Mouse (Mus musculus) forebrain, embryonic 11.5 days (tissue): ENCODE data around the gene Rimbp3. TPM values are rescaled to one million over a fixed set of nuclear protein-coding genes. Genes with fewer than 3 reads are reported as not detected.
"Not testable (repeated sequence)": the region's sequence is repeated elsewhere in the genome, so short reads cannot be mapped to it uniquely, and the experiment has no call there.

Experiments
- ATAC-seq: fragments of 200-750 bp; cut with Nextera tagmentation; replicated peaks from 2 replicates; pipeline ENCODE4 v1.8.0; 2017; ENCODE audit warnings: moderate TSS enrichment; ENCODE audit not compliant: low FRiP score
- DNase-seq: peaks from one replicate; pipeline ENCODE4 v3.0.0-alpha.2; 2017; ENCODE audit warnings: low spot score
- H3K27ac ChIP-seq: fragments of 300-500 bp; sonication (generic); 2 replicates; pipeline ENCODE4 v1.5.1; 2014; ENCODE audit warnings: low read depth, low read length
- H3K27me3 ChIP-seq: fragments of 300-500 bp; sonication (generic); 2 replicates; pipeline ENCODE4 v1.6.1; 2014; ENCODE audit warnings: mild to moderate bottlenecking, low read length, mixed read lengths; ENCODE audit not compliant: control insufficient read depth, insufficient read depth
- H3K36me3 ChIP-seq: fragments of 300-500 bp; sonication (generic); 2 replicates; pipeline ENCODE4 v1.6.1; 2014; ENCODE audit warnings: mild to moderate bottlenecking, low read length, moderate library complexity, mixed read lengths; ENCODE audit not compliant: control insufficient read depth, insufficient read depth
- H3K4me1 ChIP-seq: fragments of 300-500 bp; sonication (generic); replicated peaks from 2 replicates; pipeline ENCODE4 v1.6.1; 2014; ENCODE audit warnings: low read length, mixed read lengths; ENCODE audit not compliant: control insufficient read depth, insufficient read depth
- H3K4me2 ChIP-seq: fragments of 300-500 bp; sonication (generic); 2 replicates; pipeline ENCODE4 v1.6.1; 2014; ENCODE audit warnings: low read depth, mild to moderate bottlenecking, low read length, moderate library complexity, mixed read lengths; ENCODE audit not compliant: severe bottlenecking
- H3K4me3 ChIP-seq: fragments of 300-500 bp; sonication (generic); 2 replicates; pipeline ENCODE4 v1.5.1; 2014; ENCODE audit warnings: low read depth, low read length
- H3K9ac ChIP-seq: fragments of 300-500 bp; sonication (generic); 2 replicates; pipeline ENCODE4 v1.6.1; 2014; ENCODE audit warnings: low read length
- H3K9me3 ChIP-seq: fragments of 300-500 bp; sonication (generic); 2 replicates; pipeline ENCODE4 v1.6.1; 2016; ENCODE audit warnings: low read length, mixed read lengths; ENCODE audit not compliant: control insufficient read depth
- WGBS: fragments of 180-500 bp; shearing (Covaris S2); extraction: QIAGEN DNeasy Blood & Tissue Kit; methylation state at CpG from one replicate; pipeline ENCODE4 v1.1.7; 2014; 5-methylcytosine and 5-hydroxymethylcytosine counted together
- polyA plus RNA-seq: library from polyadenylated mRNA; unstranded; fragments of >200 nt; fragmentation: Nextera tagmentation; extraction: Ambion mirVana; gene quantifications from 2 replicates; pipeline ENCODE4 v1.2.1, GENCODE M21; 2014

Rimbp3 gene
- polyA plus RNA-seq, 1 experiment from 2014 or later: 1.9 TPM

DNA sequence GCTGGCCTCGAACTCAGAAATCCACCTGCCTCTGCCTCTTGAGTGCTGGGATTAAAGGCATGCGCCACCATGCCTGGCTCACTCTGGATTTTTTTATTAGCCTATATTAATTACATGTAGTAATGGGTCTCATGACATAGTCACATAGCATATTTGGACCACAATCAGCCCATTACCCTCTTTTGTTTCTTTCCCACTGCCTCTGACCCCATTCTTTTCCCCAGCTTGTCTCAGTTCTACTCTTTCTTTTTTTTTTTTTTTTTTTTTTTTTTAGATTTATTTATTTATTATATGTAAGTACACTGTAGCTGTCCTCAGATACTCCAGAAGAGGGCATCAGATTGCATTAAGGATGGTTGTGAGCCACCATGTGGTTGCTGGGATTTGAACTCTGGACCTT lies 23.1 kb downstream of the Rimbp3 start:
- H3K4me1 ChIP-seq: peaks cover 11% of the 10 kb centered on the region
- H3K9ac ChIP-seq, ATAC-seq, H3K36me3 ChIP-seq, H3K27me3 ChIP-seq, H3K4me3 ChIP-seq, H3K9me3 ChIP-seq, H3K4me2 ChIP-seq, DNase-seq, H3K27ac ChIP-seq: not testable (repeated sequence)
- 93% methylated on average over 2 of the region's 2 CpGs for WGBS

GRCm38 (mm10) chr16:17232794-17233701 lies 24.6 kb downstream of the Rimbp3 start, which contains the start of gene Hic2:
TSS of gene Hic2 (plus strand) at chr16:17233572.
- H3K9me3 ChIP-seq: no peaks in the 10 kb centered on the region
- H3K4me1 ChIP-seq: peaks cover 11% of the 10 kb centered on the region
- H3K4me2 ChIP-seq: peak within 1 kb of the TSS; percentile 63
- peak within 1 kb of the TSS; percentile 89 for H3K27ac ChIP-seq
- H3K27me3 ChIP-seq: no peaks in the 10 kb centered on the region
- H3K9ac ChIP-seq: peak within 1 kb of the TSS; percentile 91
- peak within 1 kb of the TSS; percentile 92 for H3K4me3 ChIP-seq
- ATAC-seq (peak; percentile 98), DNase-seq (peak; percentile 99)
- H3K36me3 ChIP-seq: no peaks in the 10 kb centered on the region
- WGBS: 1% methylated on average over 57 of the region's 59 CpGs

DNA sequence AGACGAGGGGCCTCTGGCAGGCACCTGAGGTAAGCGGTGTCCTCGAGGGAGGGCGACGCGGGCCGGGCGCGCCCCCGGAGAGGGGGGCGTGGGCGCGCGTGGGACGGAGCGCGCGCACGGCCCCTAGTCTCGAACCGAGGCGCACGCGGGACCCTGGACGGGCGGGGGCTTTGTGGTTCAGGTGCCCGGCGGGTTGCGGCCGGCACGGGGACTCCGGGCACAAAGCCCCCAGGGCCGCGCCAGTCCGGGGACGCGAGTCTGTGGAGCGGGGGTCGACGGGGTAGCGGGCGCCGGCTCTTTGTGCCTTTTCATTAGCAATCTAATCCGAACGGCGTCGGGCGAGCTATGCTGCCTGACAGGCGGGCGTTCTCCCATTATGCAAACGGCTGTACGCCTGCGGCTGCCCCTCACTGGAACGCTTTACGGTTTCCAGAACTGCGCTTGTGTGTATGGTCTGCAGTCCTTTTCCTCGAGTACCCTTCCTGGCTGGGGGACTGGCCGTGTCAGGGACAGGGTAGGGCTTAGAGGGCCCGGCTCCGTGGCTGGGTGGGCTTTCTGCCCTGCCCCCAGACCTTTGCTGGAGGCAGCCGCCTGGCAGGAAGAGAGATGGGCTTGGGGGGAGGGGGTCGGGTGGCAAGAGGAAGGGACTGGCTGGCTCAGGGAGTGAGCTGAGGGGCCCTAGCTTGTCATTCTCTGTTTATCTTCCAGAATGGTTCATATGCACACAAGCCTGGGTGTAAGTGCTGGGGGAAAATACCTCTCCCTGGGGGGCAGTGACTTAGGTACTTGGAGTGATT lies 25.5 kb downstream of the Rimbp3 start:
- peak overlapping the region; percentile 63 for H3K4me2 ChIP-seq
- no peaks in the 10 kb centered on the region for H3K36me3 ChIP-seq
- DNase-seq: peak; percentile 85
- WGBS: under 1% methylated on average over 45 of the region's 62 CpGs
- peak overlapping the region; percentile 89 for H3K27ac ChIP-seq
- no peaks in the 10 kb centered on the region for H3K27me3 ChIP-seq
- peaks cover 11% of the 10 kb centered on the region for H3K4me1 ChIP-seq
- no peaks in the 10 kb centered on the region for H3K9me3 ChIP-seq
- peak overlapping the region; percentile 91 for H3K9ac ChIP-seq
- peak; percentile 77 for ATAC-seq
- H3K4me3 ChIP-seq: peak overlapping the region; percentile 92

GRCm38 (mm10) chr16:17234499-17234895 lies 26.1 kb downstream of the Rimbp3 start:
- no peak for ATAC-seq
- H3K9me3 ChIP-seq: no peaks in the 10 kb centered on the region
- H3K4me3 ChIP-seq: peak overlapping the region; percentile 92
- no peaks in the 10 kb centered on the region for H3K27me3 ChIP-seq
- WGBS: 4% methylated on average over 12 of the region's 12 CpGs
- peaks cover 11% of the 10 kb centered on the region for H3K4me1 ChIP-seq
- H3K27ac ChIP-seq: peak overlapping the region; percentile 89; the same call in 1 of the 2 replicates
- no peaks in the 10 kb centered on the region for H3K36me3 ChIP-seq
- peak; percentile 76 for DNase-seq
- peak overlapping the region; percentile 91 for H3K9ac ChIP-seq
- peak overlapping the region; percentile 63 for H3K4me2 ChIP-seq

DNA sequence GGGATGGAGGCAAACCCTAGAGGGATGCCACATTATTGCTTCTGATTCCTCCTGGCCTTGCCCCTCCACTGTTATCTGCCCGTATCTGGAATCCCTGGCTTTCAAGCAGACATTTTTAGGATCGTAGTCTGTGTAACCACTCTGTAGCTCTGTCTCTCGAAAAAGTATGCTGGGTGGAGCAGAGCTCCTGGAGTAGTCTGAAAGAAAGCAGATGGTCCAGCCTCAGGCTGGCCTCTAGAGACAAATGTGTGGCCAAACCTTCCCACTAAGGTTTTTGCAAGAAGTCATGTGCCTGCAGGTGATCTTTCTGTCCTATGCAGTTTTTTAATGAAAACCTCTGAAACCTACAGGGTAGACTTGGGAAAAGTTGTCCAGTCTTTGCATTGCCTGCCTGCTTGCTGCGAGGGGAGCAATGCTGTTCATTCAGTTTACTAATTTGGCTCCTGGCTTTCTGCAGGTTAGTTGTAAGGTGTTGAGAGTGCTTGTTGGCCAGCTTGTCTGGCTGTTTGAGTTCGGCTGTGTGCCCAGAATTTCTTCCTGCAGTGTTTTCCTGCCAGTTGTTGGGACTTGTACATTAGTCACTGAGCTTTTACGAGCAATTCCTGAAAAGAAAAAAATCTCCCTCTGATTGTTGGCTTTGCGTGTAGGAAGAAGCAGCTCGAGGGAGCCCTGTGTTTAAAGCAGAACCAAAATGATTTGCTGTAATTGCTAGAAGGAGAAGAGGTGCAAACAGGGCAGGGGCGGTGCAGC lies 26.7 kb downstream of the Rimbp3 start:
- 61% methylated on average over 9 of the region's 9 CpGs for whole genome bisulfite sequencing
- Histone ChIP-seq H3K4me2 (peak overlapping the region; percentile 63), H3K4me3 (peak overlapping the region; percentile 92), H3K9me3 (no peaks in the 10 kb centered on the region), H3K27me3 (no peaks in the 10 kb centered on the region), H3K36me3 (no peaks in the 10 kb centered on the region), H3K27ac (no peak overlapping the region), H3K4me1 (peaks cover 11% of the 10 kb centered on the region), H3K9ac (peak overlapping the region; percentile 91)
- ATAC-seq (no peak), DNase-seq (no peak)

DNA sequence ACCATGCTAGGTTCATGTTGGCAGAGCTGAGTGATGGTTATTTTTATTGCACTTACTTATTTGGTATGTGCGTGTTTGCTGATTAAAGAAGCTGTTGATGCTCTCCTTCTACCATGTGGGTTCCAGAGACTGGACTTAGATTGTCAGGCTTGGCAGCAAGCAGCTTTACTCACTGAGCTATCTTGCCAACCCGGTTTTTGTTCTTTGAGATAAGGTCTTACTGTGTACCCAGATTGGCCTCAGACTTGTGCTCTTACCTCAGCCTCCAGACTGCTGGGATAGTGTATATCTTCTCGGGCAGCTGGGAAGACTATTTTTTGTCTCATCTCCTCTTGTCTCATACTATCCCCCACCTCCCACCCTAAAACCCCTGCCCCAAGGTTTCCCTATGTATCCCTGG lies 29.2 kb downstream of the Rimbp3 start:
- Histone ChIP-seq H3K4me1 (peaks cover 11% of the 10 kb centered on the region), H3K9ac (no peak overlapping the region), H3K36me3 (no peaks in the 10 kb centered on the region), H3K9me3 (no peaks in the 10 kb centered on the region), H3K4me3 (no peak overlapping the region), H3K27ac (no peak overlapping the region), H3K27me3 (no peaks in the 10 kb centered on the region), H3K4me2 (no peak overlapping the region)
- WGBS: 88% methylated on average over 3 of the region's 3 CpGs
- DNase-seq: no peak
- no peak for ATAC-seq

- no peak for ATAC-seq
- no peaks in the 10 kb centered on the region for H3K36me3 ChIP-seq
- no peak overlapping the region for H3K4me3 ChIP-seq
- H3K27me3 ChIP-seq: no peaks in the 10 kb centered on the region
- H3K4me1 ChIP-seq: peaks cover 11% of the 10 kb centered on the region
- no peak overlapping the region for H3K9ac ChIP-seq
- H3K4me2 ChIP-seq: no peak overlapping the region
- WGBS: 81% methylated on average over 2 of the region's 2 CpGs
- DNase-seq: no peak
- H3K27ac ChIP-seq: no peak overlapping the region
- no peaks in the 10 kb centered on the region for H3K9me3 ChIP-seq
These were observed 31.0 kb downstream of the Rimbp3 start for GRCm38 (mm10) chr16:17239409-17239808.

GRCm38 (mm10) chr16:17243731-17244130 lies 35.3 kb downstream of the Rimbp3 start:
- H3K4me2 ChIP-seq: no peak overlapping the region
- no peak for DNase-seq
- H3K4me1 ChIP-seq: no peaks in the 10 kb centered on the region
- H3K27ac ChIP-seq: no peak overlapping the region
- ATAC-seq: no peak
- no peak overlapping the region for H3K9ac ChIP-seq
- no peaks in the 10 kb centered on the region for H3K36me3 ChIP-seq
- H3K27me3 ChIP-seq: no peaks in the 10 kb centered on the region
- 79% methylated on average over 1 of the region's 1 CpGs for WGBS
- H3K4me3 ChIP-seq: no peak overlapping the region
- H3K9me3 ChIP-seq: no peaks in the 10 kb centered on the region
